Mouse (Mus musculus) lung, embryonic 15.5 days (tissue): Measurements from ENCODE around the gene Parm1. TPM values are rescaled to one million over a fixed set of nuclear protein-coding genes. Genes with fewer than 3 reads are reported as not detected.
A peak's percentile ranks its signal among the peaks of the same experiment; 100 is the strongest.

Source experiments
- ATAC-seq: fragments of 200-750 bp; cut with Nextera tagmentation; 2 replicates; pipeline ENCODE4 v1.8.0; 2017; ENCODE audit warnings: moderate number of reproducible peaks, borderline replicate concordance; ENCODE audit not compliant: low FRiP score, low TSS enrichment; ENCODE audit errors: extremely low read depth
- H3K27ac ChIP-seq: fragments of 300-500 bp; sonication (generic); 2 replicates; pipeline ENCODE4 v1.5.1; 2015; ENCODE audit warnings: moderate library complexity, mild to moderate bottlenecking, inconsistent platforms
- H3K27me3 ChIP-seq: fragments of 300-500 bp; sonication (generic); 2 replicates; pipeline ENCODE4 v1.6.1; 2015; ENCODE audit warnings: inconsistent platforms
- H3K36me3 ChIP-seq: fragments of 300-500 bp; sonication (generic); 2 replicates; pipeline ENCODE4 v1.6.1; 2015; ENCODE audit warnings: inconsistent platforms
- H3K4me1 ChIP-seq: fragments of 300-500 bp; sonication (generic); 2 replicates; pipeline ENCODE4 v1.6.1; 2015; ENCODE audit warnings: inconsistent platforms
- H3K4me2 ChIP-seq: fragments of 300-500 bp; sonication (generic); 2 replicates; pipeline ENCODE4 v1.6.1; 2015; ENCODE audit warnings: inconsistent platforms, mild to moderate bottlenecking, moderate library complexity
- H3K4me3 ChIP-seq: fragments of 300-500 bp; sonication (generic); 2 replicates; pipeline ENCODE4 v1.5.1; 2015; ENCODE audit warnings: mild to moderate bottlenecking, inconsistent platforms
- H3K9ac ChIP-seq: fragments of 300-500 bp; sonication (generic); 2 replicates; pipeline ENCODE4 v1.6.1; 2015; ENCODE audit warnings: inconsistent platforms
- H3K9me3 ChIP-seq: fragments of 300-500 bp; sonication (generic); 2 replicates; pipeline ENCODE4 v1.6.1; 2016; ENCODE audit warnings: inconsistent platforms
- WGBS: fragments of 180-500 bp; shearing (Covaris S2); methylation state at CpG from one replicate; pipeline ENCODE4 v1.1.7; 2015; 5-methylcytosine and 5-hydroxymethylcytosine counted together
- polyA plus RNA-seq: library from polyadenylated mRNA; unstranded; fragments of >200 nt; fragmentation: Nextera tagmentation; extraction: Ambion mirVana; gene quantifications from 2 replicates; pipeline ENCODE4 v1.2.1, GENCODE M21; 2015

Parm1 gene
- polyA plus RNA-seq, 1 experiment from 2014 or later = 7.9 TPM

- Histone ChIP-seq H3K9me3 (no peaks in the 10 kb centered on the region), H3K4me1 (no peaks in the 10 kb centered on the region), H3K27ac (no peak overlapping the region), H3K9ac (no peak overlapping the region), H3K27me3 (peaks cover 9% of the 10 kb centered on the region), H3K4me2 (no peak overlapping the region), H3K36me3 (no peaks in the 10 kb centered on the region), H3K4me3 (no peak overlapping the region)
- WGBS = 90% methylated on average over 4 of the region's 4 CpGs
- no peak for ATAC-seq
Observed at GRCm38 (mm10) chr5:91581799-91582198, 64.4 kb downstream of the Parm1 start.

GRCm38 (mm10) chr5:91586206-91586605 lies 68.8 kb downstream of the Parm1 start:
- no peaks in the 10 kb centered on the region for H3K4me1 ChIP-seq
- peaks cover 20% of the 10 kb centered on the region for H3K27me3 ChIP-seq
- WGBS = 34% methylated on average over 3 of the region's 3 CpGs
- H3K4me3 ChIP-seq = no peak overlapping the region
- H3K27ac ChIP-seq = no peak overlapping the region
- H3K9ac ChIP-seq = no peak overlapping the region
- no peak overlapping the region for H3K4me2 ChIP-seq
- H3K9me3 ChIP-seq = no peaks in the 10 kb centered on the region
- ATAC-seq = no peak
- no peaks in the 10 kb centered on the region for H3K36me3 ChIP-seq

DNA sequence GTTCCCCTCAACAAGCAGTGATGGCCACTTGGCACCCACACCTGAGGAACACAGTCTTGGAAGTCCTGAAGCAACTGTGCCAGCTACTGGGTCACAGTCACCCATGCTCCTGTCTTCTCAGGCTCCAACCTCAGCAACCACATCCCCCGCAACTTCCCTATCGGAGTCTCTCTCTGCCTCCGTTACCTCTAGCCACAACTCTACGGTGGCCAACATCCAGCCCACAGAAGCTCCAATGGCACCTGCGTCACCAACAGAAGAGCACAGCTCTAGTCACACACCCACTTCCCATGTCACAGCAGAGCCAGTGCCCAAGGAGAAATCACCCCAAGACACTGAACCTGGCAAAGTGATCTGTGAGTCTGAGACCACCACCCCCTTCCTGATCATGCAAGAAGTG lies 76.7 kb downstream of the Parm1 start:
- no peaks in the 10 kb centered on the region for H3K36me3 ChIP-seq
- H3K9ac ChIP-seq = no peak overlapping the region
- H3K27ac ChIP-seq = no peak overlapping the region
- H3K4me3 ChIP-seq = no peak overlapping the region
- no peak for ATAC-seq
- WGBS = 95% methylated on average over 5 of the region's 5 CpGs
- no peaks in the 10 kb centered on the region for H3K4me1 ChIP-seq
- H3K9me3 ChIP-seq = no peaks in the 10 kb centered on the region
- no peak overlapping the region for H3K4me2 ChIP-seq
- H3K27me3 ChIP-seq = peaks cover 72% of the 10 kb centered on the region

DNA sequence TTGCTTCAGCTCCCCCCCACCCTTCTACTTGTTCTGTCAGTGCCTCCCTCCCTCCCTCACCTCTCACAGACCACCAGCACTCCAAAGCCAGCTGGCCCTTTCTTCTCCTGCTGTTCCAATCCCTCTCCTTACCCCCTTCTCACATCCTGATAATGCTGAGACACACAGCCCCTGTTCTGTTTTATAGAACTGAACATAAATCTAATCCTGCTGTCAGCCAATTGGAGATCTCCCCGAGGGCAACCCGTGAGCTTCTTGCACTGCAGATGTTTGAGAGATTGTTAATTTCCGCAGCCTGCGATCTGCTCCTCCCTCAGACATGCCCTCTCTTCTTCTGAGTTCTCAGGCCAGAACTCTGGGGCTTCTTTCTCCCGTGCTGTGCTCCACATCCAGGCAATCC lies 79.8 kb downstream of the Parm1 start:
- Histone ChIP-seq H3K4me3 (no peak overlapping the region), H3K9ac (no peak overlapping the region), H3K36me3 (no peaks in the 10 kb centered on the region), H3K27ac (no peak overlapping the region), H3K4me1 (no peaks in the 10 kb centered on the region), H3K4me2 (no peak overlapping the region), H3K9me3 (no peaks in the 10 kb centered on the region), H3K27me3 (peaks cover 81% of the 10 kb centered on the region)
- no peak for ATAC-seq
- 38% methylated on average over 5 of the region's 5 CpGs for WGBS

DNA sequence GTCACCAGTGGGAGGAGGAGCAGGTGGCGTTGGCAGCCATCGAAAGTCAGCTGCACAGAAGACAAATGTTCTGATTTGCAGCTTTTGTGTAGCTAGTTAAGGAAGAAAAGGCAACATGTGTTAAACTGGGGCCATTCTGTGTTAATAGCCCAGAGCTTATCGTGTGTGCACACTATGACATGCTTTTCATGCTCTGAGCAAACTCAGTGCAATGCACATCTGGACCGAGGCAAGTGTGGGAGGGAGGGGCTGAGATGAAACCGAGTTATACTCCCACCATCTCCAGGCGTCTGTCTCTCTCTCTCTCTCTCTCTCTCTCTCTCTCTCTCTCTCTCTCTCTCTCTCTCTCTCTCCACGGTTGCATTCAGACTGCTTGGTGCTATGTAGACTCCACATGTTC lies 82.4 kb downstream of the Parm1 start:
- Histone ChIP-seq H3K9ac (no peak overlapping the region), H3K4me3 (no peak overlapping the region), H3K27ac (no peak overlapping the region), H3K4me2 (no peak overlapping the region), H3K36me3 (no peaks in the 10 kb centered on the region), H3K27me3 (peaks cover 89% of the 10 kb centered on the region), H3K9me3 (no peaks in the 10 kb centered on the region), H3K4me1 (no peaks in the 10 kb centered on the region)
- ATAC-seq = no peak
- WGBS = 69% methylated on average over 7 of the region's 7 CpGs

DNA sequence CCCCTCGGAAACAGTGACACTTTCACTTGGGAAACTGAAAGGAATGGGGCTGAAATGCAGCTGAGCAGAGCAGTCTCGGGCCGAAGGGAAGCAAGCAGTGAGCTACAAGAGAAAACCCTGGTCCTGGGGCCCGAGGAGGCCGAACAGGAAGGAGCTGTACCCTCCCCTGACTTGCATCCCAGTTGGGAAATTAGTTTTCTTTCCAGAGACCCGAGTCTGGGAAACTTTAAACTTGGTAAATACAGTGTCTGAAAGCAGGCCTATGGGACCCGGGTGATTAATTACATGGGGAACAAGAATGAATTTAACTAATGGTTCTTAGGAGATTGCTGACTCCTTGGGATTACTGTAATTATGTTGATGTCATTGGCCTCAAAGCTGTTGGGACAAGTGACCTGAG lies 85.9 kb downstream of the Parm1 start:
- no peak for ATAC-seq

GRCm38 (mm10) chr5:91603787-91604439 lies 86.5 kb downstream of the Parm1 start:
- no peak overlapping the region for H3K4me2 ChIP-seq

More for the DNA sequence above, 85.9 kb downstream of the Parm1 start:
- Histone ChIP-seq H3K27ac (no peak overlapping the region), H3K36me3 (no peaks in the 10 kb centered on the region), H3K9ac (no peak overlapping the region), H3K4me2 (no peak overlapping the region), H3K9me3 (no peaks in the 10 kb centered on the region), H3K4me3 (no peak overlapping the region), H3K4me1 (no peaks in the 10 kb centered on the region), H3K27me3 (peaks cover 83% of the 10 kb centered on the region)
- 47% methylated on average over 7 of the region's 7 CpGs for WGBS

GRCm38 (mm10) chr5:91607234-91607633 lies 89.8 kb downstream of the Parm1 start:
- Histone ChIP-seq H3K9me3 (no peaks in the 10 kb centered on the region), H3K36me3 (no peaks in the 10 kb centered on the region), H3K9ac (no peak overlapping the region), H3K4me3 (no peak overlapping the region), H3K27ac (no peak overlapping the region), H3K27me3 (peaks cover 86% of the 10 kb centered on the region), H3K4me2 (no peak overlapping the region), H3K4me1 (no peaks in the 10 kb centered on the region)
- ATAC-seq = no peak
- 82% methylated on average over 2 of the region's 2 CpGs for WGBS

More at GRCm38 (mm10) chr5:91603787-91604439, 86.5 kb downstream of the Parm1 start:
- no peak overlapping the region for H3K9ac ChIP-seq
- H3K9me3 ChIP-seq = no peaks in the 10 kb centered on the region
- no peak overlapping the region for H3K27ac ChIP-seq
- H3K27me3 ChIP-seq = peaks cover 82% of the 10 kb centered on the region
- no peak overlapping the region for H3K4me3 ChIP-seq
- H3K36me3 ChIP-seq = no peaks in the 10 kb centered on the region
- ATAC-seq = no peak; the same call in 1 of the 2 replicates
- 61% methylated on average over 12 of the region's 12 CpGs for WGBS
- H3K4me1 ChIP-seq = no peaks in the 10 kb centered on the region

GRCm38 (mm10) chr5:91607841-91608240 lies 90.4 kb downstream of the Parm1 start:
- no peak overlapping the region for H3K4me3 ChIP-seq
- H3K4me2 ChIP-seq = no peak overlapping the region
- peak; percentile 69; the same call in 1 of the 2 replicates for ATAC-seq
- H3K27ac ChIP-seq = no peak overlapping the region
- H3K9ac ChIP-seq = no peak overlapping the region
- no peaks in the 10 kb centered on the region for H3K9me3 ChIP-seq
- no peaks in the 10 kb centered on the region for H3K4me1 ChIP-seq
- WGBS = 46% methylated on average over 7 of the region's 7 CpGs
- H3K27me3 ChIP-seq = peaks cover 86% of the 10 kb centered on the region
- no peaks in the 10 kb centered on the region for H3K36me3 ChIP-seq

GRCm38 (mm10) chr5:91609041-91609440 lies 91.6 kb downstream of the Parm1 start:
- no peak for ATAC-seq
- 74% methylated on average over 4 of the region's 4 CpGs for WGBS
- no peak overlapping the region for H3K4me3 ChIP-seq
- H3K4me2 ChIP-seq = no peak overlapping the region
- no peak overlapping the region for H3K9ac ChIP-seq
- H3K27ac ChIP-seq = no peak overlapping the region
- H3K4me1 ChIP-seq = no peaks in the 10 kb centered on the region
- peaks cover 86% of the 10 kb centered on the region for H3K27me3 ChIP-seq
- H3K36me3 ChIP-seq = no peaks in the 10 kb centered on the region
- no peaks in the 10 kb centered on the region for H3K9me3 ChIP-seq

- no peak for ATAC-seq
- Histone ChIP-seq H3K4me1 (no peaks in the 10 kb centered on the region), H3K27ac (no peak overlapping the region), H3K4me3 (no peak overlapping the region), H3K9ac (no peak overlapping the region), H3K4me2 (no peak overlapping the region), H3K36me3 (no peaks in the 10 kb centered on the region), H3K27me3 (peaks cover 86% of the 10 kb centered on the region), H3K9me3 (no peaks in the 10 kb centered on the region)
- 66% methylated on average over 3 of the region's 3 CpGs for WGBS
Observed at GRCm38 (mm10) chr5:91609511-91610300, 92.3 kb downstream of the Parm1 start.

DNA sequence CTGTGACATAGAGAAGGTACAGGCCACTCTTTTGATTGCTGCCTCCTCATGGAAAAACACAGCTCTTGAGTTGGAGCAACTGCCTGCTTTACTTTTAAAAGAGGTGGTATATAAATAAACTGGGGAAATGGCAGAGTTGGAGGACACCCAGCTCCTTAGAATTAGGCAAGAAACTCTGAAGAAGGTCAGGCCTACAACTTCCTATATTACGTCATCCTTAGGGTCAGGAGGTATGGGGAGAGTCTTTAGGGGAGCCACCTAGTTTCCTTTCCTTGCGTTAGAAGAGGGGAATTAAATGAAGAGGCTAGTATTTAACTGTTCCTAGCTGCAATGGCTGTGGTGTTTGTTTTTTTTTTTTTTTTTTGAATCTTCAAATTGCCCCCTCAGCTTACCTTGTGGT lies 93.1 kb downstream of the Parm1 start:
- Histone ChIP-seq H3K9me3 (no peaks in the 10 kb centered on the region), H3K9ac (no peak overlapping the region), H3K4me3 (no peak overlapping the region), H3K27me3 (peaks cover 86% of the 10 kb centered on the region), H3K4me1 (no peaks in the 10 kb centered on the region), H3K36me3 (no peaks in the 10 kb centered on the region), H3K27ac (no peak overlapping the region), H3K4me2 (no peak overlapping the region)
- no peak for ATAC-seq
- WGBS = 67% methylated on average over 2 of the region's 2 CpGs
